Mouse (Mus musculus) lung, adult 18-20 months (tissue): ENCODE data around the gene Actl6a.

ENCODE experiments used
- DNase-seq, 2 experiments: peaks; one replicate each; pipeline ENCODE4 v3.0.0; 2022; ENCODE audit warnings: mixed read lengths in 2 of 2

Actl6a gene

DNA sequence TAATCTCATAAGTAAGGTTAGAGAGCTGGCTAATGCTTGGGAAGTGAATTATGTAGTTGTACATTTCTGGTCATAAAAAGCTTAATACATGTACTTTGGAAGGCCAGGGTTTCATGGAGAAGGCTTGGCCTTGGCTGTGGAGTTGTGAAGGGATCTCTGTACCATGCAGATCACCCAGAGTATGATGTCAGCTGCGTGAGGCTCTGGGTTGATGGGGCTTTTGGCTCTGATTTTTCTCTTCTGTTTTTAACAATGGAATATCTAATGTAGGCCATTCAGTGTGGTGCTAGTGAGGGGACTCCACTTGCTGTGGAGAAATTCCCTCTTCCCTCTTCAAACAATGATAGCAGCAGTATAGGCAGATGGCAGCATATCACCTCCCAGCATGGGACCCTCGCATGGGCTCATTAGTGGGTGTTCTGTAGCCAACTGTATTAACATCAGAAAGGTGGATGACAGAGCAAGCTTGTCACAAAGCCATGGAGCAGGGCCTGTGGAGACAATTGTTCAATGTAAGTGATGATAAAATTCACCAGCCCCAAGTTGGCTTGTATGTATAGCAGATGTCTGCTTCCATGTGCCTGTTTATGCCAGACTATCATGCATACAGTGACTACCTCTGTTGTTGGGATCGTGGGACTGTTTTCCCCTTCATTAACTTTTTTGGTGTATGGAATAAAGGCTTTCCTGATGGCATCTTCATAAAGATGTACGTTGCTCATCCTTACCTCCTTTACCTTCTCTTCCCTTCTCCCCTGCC, 43.9 kb downstream of the Actl6a start:
- no peak for DNase-seq

DNA sequence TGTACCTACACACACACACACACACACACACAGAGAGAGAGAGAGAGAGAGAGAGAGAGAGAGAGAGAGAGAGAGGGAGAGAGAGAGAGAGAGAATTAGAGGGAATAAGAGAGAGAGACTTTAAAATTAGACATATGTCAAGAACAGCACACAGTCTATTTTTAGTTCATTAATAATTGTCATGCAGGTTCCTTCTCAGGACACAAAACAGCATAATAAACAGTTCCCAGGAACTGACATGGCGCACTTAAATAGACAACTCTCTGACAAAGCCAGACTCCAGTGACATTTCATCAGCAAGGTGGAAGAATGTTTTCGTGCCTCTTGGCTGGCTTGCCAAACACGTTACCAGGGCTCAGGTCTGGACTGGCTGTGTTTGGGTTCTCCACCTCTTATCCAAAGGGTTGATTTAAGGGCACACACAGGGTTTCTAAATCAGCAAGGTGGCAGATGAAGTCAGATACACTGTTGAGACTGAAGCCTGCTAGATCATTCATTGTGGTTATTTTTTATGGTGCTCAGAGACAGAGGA, 48.4 kb downstream of the Actl6a start:
- no peak for DNase-seq

DNA sequence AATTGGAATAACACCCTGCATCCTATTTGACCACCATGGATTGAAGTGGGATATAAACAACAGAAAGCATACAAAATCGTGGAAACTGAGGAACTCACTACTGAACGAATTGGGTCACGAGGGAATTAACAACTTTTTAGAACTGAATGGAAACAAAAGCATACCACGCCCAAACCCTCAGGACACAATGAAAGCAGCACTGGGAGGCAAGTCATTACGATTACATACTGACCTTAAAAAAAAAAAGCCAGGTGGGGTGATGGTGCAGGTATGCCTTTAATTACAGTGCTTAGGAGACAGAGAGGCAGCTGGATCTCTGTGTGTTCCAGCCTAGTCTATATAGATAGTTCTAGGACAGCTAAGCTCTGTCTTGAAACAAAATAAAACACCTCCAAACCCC, 53.1 kb downstream of the Actl6a start:
- no peak for DNase-seq

GRCm38 (mm10) chr3:32762962-32763361, 56.9 kb downstream of the Actl6a start:
- no peak for DNase-seq

DNA sequence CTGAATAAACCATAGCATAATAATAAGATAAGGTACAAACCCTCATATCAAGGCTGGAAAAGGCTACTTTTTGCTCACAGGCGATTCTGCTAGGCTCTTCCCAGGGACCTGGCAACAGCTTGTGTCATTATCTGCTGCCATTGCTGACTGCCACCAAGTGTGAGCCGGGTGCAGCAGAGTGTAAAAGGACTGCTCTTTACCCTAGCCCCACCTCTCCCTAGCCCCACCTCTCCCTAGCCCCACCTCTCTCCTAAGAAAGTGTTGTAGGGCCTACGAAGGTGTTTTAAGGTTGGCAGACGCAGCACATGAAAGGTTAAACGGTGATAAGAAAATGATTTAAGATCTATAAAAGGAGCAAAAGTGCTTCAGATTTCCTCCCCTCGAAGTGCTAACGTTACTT, 57.8 kb downstream of the Actl6a start:
- DNase-seq, result no peak

DNA sequence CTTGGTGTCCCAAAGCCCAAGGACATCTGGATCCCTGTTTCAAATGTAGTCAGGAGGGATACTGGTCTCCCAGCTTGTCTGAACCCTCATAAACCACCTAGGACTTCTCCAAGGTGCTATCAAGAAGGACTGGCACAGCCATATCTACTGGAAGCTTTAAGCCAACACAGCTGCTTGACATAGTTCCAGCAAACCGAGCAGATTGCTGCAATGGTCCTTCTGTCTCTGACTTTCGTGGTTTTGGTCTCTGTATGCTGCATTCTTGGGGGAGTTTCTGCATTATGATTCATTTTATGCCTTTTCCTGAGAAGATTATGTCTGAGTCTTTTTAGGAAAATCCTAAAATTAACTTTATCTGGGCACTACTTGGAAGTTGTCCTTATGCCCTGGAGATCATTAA, 64.7 kb downstream of the Actl6a start:
- DNase-seq, result no peak
